Mouse (Mus musculus) limb, embryonic 10.5 days (tissue): Measurements from ENCODE around the gene 1700034J05Rik. TPM values are rescaled to one million over a fixed set of nuclear protein-coding genes. Genes with fewer than 3 reads are reported as not detected.

Source experiments
- DNase-seq: peaks from one replicate; pipeline ENCODE4 v3.0.0-alpha.2; 2017; ENCODE audit warnings: low spot score
- H3K27ac ChIP-seq: fragments of 300-500 bp; sonication (generic); 2 replicates; pipeline ENCODE4 v1.5.1; 2016; ENCODE audit warnings: mild to moderate bottlenecking
- H3K27me3 ChIP-seq: fragments of 300-500 bp; sonication (generic); 2 replicates; pipeline ENCODE4 v1.6.1; 2016; ENCODE audit warnings: low read depth, mild to moderate bottlenecking; ENCODE audit not compliant: poor library complexity, severe bottlenecking
- H3K36me3 ChIP-seq: fragments of 300-500 bp; sonication (generic); 2 replicates; pipeline ENCODE4 v1.6.1; 2016; ENCODE audit warnings: mild to moderate bottlenecking, moderate library complexity
- H3K4me1 ChIP-seq: fragments of 300-500 bp; sonication (generic); 2 replicates; pipeline ENCODE4 v1.6.1; 2016
- H3K4me3 ChIP-seq: fragments of 300-500 bp; sonication (generic); 2 replicates; pipeline ENCODE4 v1.5.1; 2016; ENCODE audit warnings: mild to moderate bottlenecking, moderate library complexity
- H3K9me3 ChIP-seq: fragments of 300-500 bp; sonication (generic); replicated peaks from 2 replicates; pipeline ENCODE4 v1.6.1; 2016; ENCODE audit warnings: mild to moderate bottlenecking
- WGBS: fragments of 180-500 bp; shearing (Covaris S2); methylation state at CpG from one replicate; pipeline ENCODE4 v1.1.7; 2016; 5-methylcytosine and 5-hydroxymethylcytosine counted together
- polyA plus RNA-seq: library from polyadenylated mRNA; unstranded; fragments of >200 nt; fragmentation: Nextera tagmentation; extraction: Ambion mirVana; gene quantifications from 2 replicates; pipeline ENCODE4 v1.2.1, GENCODE M21; 2016

The 1700034J05Rik gene
- polyA plus RNA-seq, 1 experiment from 2014 or later = 0.23 TPM

DNA sequence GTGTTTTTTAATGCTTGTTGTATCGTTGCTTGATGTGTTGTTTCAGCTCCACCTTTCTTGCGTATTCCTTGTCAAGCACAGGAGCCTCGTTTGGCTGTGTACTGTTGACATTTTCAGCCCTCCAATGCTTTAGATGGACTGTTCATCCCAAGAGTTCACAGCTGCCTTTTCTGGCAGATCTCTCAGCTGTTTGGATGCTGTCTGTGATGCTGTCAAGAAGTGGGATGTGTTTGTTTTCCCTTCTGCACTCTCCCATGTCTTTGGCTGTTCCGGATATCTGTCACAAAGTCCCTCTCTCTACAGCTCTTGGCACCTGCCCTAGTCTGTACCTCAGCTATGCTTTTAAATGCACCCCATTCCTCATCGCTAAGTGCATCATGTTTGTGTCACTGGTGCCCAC lies 6.7 kb upstream of the 1700034J05Rik start:
- H3K9me3 ChIP-seq = no peaks in the 10 kb centered on the region
- no peak for DNase-seq
- H3K36me3 ChIP-seq = no peaks in the 10 kb centered on the region
- H3K4me1 ChIP-seq = peaks cover 14% of the 10 kb centered on the region
- WGBS = 87% methylated on average over 5 of the region's 5 CpGs
- no peaks in the 10 kb centered on the region for H3K27me3 ChIP-seq
- no peak overlapping the region for H3K4me3 ChIP-seq
- H3K27ac ChIP-seq = no peak overlapping the region

DNA sequence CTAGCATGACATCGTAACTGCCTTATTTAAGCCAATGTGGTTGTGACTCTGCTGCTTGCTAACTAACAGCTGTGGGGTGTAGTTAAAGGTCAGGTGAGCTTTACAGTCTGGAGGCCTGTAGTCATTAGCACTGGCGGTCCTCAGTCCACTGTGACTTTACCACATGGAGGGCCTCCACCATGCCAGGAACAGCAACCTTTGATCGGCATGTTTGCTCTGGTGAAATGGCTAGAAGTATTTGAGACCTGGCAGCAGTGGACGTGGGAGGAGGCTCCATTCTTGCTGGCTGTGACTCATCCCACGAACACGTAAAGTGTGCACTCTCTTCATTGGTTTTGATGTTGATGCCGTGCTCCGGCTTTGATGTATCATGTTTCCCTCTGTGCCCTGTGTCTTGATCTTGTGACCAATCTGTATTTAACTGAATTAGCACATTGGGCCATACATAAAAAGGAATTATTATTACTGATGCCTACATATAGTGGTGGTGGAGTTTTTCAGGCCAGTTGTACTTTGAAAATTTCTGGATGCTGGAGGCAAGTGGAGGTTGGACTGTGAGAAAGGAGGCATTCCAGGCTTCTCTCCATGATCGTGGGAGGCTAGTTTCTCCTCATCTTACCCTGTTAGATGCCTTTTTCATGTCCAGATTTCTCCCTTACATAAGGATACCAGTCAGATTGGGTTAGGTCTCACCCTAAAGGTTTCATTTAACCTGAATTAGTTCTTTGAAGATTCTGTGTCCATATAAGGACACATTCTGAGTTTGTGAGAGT lies 5.9 kb upstream of the 1700034J05Rik start:
- no peaks in the 10 kb centered on the region for H3K9me3 ChIP-seq
- peaks cover 18% of the 10 kb centered on the region for H3K4me1 ChIP-seq
- H3K36me3 ChIP-seq = no peaks in the 10 kb centered on the region

DNA sequence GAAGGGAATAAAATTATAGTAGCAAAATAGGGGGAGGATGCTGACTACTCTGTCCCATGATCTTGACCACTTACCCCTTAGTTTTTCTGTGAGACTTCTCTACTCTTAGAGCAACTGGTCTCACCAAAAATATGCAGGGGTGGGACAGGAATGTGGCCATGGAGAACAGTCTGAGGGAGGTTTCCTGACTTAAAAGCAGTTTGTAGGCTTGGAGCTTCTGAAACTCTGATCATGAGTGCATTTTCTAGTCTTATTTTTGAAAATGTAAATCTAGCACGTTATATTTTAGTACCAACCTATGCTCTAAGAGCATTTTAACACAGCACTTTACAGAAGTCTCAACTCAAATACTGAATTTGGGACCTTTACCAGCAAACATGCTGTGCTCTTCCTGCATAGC lies 4.5 kb upstream of the 1700034J05Rik start:
- H3K36me3 ChIP-seq = no peaks in the 10 kb centered on the region
- H3K4me1 ChIP-seq = peaks cover 18% of the 10 kb centered on the region
- no peak for DNase-seq
- no peaks in the 10 kb centered on the region for H3K27me3 ChIP-seq
- no peak overlapping the region for H3K4me3 ChIP-seq
- no peaks in the 10 kb centered on the region for H3K9me3 ChIP-seq
- H3K27ac ChIP-seq = no peak overlapping the region
- WGBS = 76% methylated on average over 1 of the region's 1 CpGs

More for the DNA sequence above, 5.9 kb upstream of the 1700034J05Rik start:
- Histone ChIP-seq H3K27ac (no peak overlapping the region), H3K4me3 (no peak overlapping the region), H3K27me3 (no peaks in the 10 kb centered on the region)
- 83% methylated on average over 9 of the region's 9 CpGs for WGBS
- no peak for DNase-seq

DNA sequence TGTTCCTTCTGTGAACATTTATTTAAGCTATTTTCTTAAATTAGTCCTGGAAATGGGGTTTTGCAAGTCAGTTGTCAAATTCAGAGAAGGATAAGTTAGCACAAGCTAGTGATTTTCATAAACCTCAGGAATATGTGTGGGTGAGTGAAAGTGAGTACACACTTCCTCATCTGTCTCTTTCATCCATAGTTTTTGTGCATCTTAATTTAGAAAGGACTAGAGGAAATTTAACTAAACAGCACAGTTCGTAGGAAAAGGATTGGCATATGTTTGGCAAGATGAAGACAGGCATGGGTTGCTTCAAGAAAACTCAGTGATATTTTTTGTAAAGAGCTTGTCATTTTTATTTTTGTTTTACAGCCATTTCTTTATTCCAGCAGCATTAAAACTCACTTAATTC lies 2.7 kb upstream of the 1700034J05Rik start:
- H3K4me3 ChIP-seq = no peak overlapping the region
- WGBS = 83% methylated on average over 1 of the region's 1 CpGs
- no peak for DNase-seq
- H3K27ac ChIP-seq = no peak overlapping the region
- H3K27me3 ChIP-seq = no peaks in the 10 kb centered on the region
- no peaks in the 10 kb centered on the region for H3K36me3 ChIP-seq
- no peaks in the 10 kb centered on the region for H3K9me3 ChIP-seq
- peaks cover 20% of the 10 kb centered on the region for H3K4me1 ChIP-seq

DNA sequence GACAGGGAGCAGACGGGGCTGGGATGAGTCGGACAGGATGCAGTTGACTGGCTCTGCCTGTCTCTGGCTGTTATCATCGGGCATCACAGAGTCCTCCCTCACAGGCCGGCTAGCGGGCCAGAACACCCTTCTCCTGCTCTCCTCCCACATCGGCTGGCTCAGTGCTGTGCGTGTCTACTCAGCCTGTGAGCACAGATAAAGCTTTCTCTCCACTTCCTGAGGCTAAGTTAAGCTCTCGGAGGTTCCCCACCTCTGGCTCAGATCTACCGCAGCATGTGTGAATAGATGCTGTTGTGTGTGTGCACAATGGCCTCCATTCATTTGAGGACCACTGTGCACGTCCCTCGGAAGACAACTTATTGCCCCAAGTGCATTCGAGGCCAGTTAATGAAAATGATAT lies 1.7 kb upstream of the 1700034J05Rik start:
- 78% methylated on average over 12 of the region's 12 CpGs for WGBS
- Histone ChIP-seq H3K36me3 (no peaks in the 10 kb centered on the region), H3K27me3 (no peaks in the 10 kb centered on the region), H3K4me1 (peaks cover 15% of the 10 kb centered on the region), H3K27ac (no peak overlapping the region), H3K4me3 (no peak overlapping the region), H3K9me3 (no peaks in the 10 kb centered on the region)
- no peak for DNase-seq

DNA sequence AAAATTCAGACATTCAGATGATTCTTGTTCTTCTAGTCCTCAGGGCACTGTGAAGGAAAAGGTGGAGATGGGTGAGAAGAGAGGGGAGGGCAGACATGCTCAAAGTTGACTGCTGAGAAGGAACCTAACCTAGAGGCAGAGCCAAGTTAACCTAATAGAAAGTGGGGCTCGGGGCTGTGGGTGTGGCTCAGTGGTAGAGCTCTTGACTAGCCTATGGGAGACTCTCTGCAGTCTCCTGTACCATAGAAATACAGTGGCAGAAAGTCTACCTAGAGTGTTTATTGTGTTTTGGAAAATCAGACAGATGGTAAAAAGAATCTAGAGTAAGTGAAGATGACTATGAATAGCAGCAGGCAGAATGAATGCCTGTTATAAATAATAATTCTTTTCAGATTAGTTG lies 1.3 kb upstream of the 1700034J05Rik start:
- no peaks in the 10 kb centered on the region for H3K27me3 ChIP-seq
- no peak overlapping the region for H3K27ac ChIP-seq
- H3K4me3 ChIP-seq = no peak overlapping the region
- peaks cover 18% of the 10 kb centered on the region for H3K4me1 ChIP-seq
- DNase-seq = no peak
- 88% methylated on average over 1 of the region's 1 CpGs for WGBS
- no peaks in the 10 kb centered on the region for H3K9me3 ChIP-seq
- H3K36me3 ChIP-seq = no peaks in the 10 kb centered on the region

DNA sequence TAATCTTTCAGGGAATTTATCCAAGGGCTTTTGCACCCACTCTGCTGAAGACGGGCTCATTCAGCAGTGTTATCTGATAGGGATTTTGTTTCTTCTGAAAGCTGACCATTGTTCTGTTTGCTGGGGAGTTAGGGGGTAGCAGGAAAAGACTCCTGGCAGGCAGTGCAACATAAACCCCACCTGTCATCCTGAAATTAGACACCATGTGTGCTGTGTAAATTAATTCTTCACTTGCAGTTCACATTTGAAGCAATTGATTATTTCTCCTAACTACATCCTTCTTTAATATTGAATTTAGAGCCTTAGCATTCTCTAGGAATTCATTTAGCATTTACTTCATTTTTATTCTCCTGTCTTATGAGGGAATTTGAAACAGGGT lies 3.8 kb downstream of the 1700034J05Rik start:
- Histone ChIP-seq H3K27ac (no peak overlapping the region), H3K4me1 (peaks cover 38% of the 10 kb centered on the region), H3K36me3 (no peaks in the 10 kb centered on the region), H3K27me3 (no peaks in the 10 kb centered on the region), H3K9me3 (no peaks in the 10 kb centered on the region), H3K4me3 (no peak overlapping the region)
- DNase-seq = no peak
- 75% methylated on average over 1 of the region's 1 CpGs for WGBS

DNA sequence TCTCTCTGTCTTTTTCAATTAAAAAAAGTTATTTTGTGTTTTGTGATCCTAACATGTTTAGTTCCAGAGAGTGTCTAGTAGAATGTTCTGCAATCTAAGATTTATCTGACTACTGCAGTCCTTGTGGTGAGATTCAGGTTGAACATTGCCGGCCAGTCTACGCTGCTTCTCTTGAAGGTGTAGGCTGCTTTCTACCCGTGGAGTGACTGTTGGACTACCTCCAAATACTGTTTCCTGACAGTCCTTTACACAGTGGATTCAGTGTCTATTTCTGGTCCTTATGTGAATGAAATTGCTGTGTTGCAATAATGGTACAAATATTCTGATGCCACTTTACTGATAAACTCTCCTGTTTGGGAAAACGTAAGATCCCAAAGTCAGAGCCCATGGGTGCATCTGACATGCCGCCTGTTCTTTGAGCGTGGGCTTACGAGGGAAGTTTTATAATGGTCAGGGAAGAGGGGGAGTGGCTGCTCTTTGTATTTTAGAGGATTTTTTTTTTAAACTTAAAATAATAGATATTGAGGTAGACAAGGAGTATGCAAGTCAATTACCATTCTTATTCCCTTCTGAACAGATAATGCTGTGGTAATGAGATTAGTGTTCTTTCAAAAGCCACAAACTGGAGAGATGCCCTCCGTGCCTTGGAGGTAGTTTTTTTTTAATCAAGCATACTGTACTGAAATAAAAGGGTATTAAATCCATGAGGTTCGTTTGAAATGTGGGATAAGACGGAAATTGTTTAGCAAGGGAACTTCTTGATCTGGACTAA lies 4.4 kb downstream of the 1700034J05Rik start:
- Histone ChIP-seq H3K36me3 (no peaks in the 10 kb centered on the region), H3K27me3 (no peaks in the 10 kb centered on the region), H3K4me1 (peaks cover 39% of the 10 kb centered on the region), H3K9me3 (no peaks in the 10 kb centered on the region), H3K4me3 (no peak overlapping the region), H3K27ac (no peak overlapping the region)
- no peak for DNase-seq
- WGBS = 87% methylated on average over 10 of the region's 10 CpGs

DNA sequence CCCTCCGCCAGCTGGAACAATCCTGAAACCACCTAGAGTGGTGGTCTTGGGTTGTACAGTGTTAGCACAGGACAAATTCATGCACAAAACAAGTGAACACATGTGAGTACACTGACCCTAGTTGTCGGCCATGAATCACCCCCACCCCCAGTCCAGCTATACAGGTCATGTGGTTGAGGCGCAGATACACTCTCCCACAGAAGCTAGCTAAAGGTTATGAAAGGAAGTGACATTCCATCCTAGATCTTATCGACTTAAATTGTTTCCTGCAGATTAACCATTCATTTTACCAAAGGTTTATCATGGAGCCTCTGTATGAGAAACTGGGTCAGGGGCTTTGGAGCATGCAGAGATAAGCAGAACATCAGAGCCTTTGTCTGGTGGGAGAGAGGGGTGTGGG lies 7.0 kb downstream of the 1700034J05Rik start:
- Histone ChIP-seq H3K4me3 (no peak overlapping the region), H3K36me3 (no peaks in the 10 kb centered on the region), H3K27ac (no peak overlapping the region), H3K9me3 (no peaks in the 10 kb centered on the region), H3K4me1 (peaks cover 38% of the 10 kb centered on the region), H3K27me3 (no peaks in the 10 kb centered on the region)
- no peak for DNase-seq
- 86% methylated on average over 4 of the region's 4 CpGs for WGBS

DNA sequence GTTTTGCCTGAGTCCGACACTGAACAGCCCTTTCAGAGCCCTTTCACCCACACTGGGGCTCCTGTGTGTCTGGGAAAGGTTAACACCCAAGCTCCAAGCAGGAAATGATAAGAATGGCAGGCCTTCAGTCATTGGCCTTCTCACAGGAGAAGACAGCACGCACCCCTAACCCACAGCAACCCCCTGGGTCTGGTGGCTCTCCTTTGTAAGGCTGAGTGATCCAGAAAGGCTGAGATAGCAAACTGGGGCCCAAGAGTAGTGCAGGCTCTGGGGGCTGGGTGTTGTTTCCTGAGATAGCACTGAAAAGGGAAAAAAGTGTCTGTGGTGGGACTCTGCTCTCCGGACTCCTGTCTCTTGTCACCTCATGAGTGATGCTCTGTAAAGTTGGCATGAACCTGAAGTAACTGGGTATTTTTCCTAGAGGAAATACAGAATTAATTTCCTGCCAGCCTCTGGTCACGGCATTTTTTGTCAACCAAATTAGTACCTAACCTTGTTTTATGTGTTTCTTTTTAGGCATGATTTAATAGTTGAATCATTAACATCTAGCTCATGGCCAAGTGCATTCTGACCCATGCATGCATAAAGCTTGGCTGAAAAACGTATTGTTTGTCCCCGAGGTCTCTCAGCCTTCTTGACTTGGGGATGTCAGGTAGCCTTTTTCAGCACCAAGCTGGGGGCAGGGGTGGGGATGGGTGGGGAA lies 7.7 kb downstream of the 1700034J05Rik start:
- Histone ChIP-seq H3K27me3 (no peaks in the 10 kb centered on the region), H3K4me3 (no peak overlapping the region), H3K36me3 (no peaks in the 10 kb centered on the region), H3K27ac (no peak overlapping the region), H3K4me1 (peaks cover 38% of the 10 kb centered on the region), H3K9me3 (no peaks in the 10 kb centered on the region)
- 77% methylated on average over 6 of the region's 6 CpGs for WGBS
- no peak for DNase-seq

DNA sequence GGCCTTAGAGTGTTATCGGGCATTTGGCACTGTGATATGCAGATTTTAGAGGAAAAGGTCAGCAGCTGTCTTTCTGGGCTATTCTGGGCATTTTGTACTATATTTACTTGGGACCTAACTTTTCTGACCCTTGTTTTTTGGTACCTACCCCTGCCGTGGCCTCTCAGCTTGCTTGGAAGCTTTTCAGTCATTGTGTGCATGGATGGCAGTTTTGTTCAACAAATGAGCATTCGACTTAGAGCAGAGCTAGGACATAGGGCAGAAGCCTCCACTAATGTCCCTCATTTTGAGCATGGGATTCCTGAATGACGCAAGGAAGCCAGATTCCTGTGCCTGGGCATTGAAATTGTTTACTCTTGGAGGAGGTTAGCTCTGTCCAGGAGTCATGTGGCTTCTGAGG lies 9.4 kb downstream of the 1700034J05Rik start:
- no peak overlapping the region for H3K27ac ChIP-seq

DNA sequence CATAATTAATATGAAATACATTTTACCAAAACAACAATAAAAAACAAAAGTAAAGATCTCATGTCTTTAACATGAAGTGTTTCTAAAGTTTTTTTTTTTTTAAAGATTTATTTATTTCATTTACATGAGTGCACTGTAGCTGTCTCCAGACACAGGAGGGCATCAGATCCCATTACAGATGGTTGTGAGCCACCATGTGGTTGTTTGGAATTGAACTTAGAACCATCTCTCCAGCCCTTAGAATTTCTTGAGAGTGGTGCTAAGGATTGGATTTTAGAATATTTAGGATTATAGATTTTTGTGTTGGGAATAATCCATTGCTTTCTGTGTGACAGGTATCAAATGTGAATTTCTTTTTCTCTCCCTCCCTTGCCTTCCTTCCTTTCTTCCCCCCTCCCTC lies 10.2 kb downstream of the 1700034J05Rik start:
- DNase-seq = no peak
- no peak overlapping the region for H3K27ac ChIP-seq
- H3K9me3 ChIP-seq = no peaks in the 10 kb centered on the region
- H3K27me3 ChIP-seq = no peaks in the 10 kb centered on the region
- H3K4me3 ChIP-seq = no peak overlapping the region
- peaks cover 27% of the 10 kb centered on the region for H3K4me1 ChIP-seq
- peaks cover 7% of the 10 kb centered on the region for H3K36me3 ChIP-seq

More for the DNA sequence above, 9.4 kb downstream of the 1700034J05Rik start:
- whole genome bisulfite sequencing = 77% methylated on average over 4 of the region's 4 CpGs
- Histone ChIP-seq H3K9me3 (no peaks in the 10 kb centered on the region), H3K36me3 (no peaks in the 10 kb centered on the region), H3K4me3 (no peak overlapping the region), H3K27me3 (no peaks in the 10 kb centered on the region), H3K4me1 (peaks cover 31% of the 10 kb centered on the region)
- DNase-seq = no peak
